Mouse (Mus musculus) E14TG2a.4 (cell line): ENCODE data around the gene Kcnj12.

Experiments
- CTCF ChIP-seq: conservative IDR thresholded peaks from 2 replicates; pipeline ENCODE4 v1.5.1; 2014; ENCODE audit warnings: low read length
- NANOG ChIP-seq: IDR thresholded peaks from 2 replicates; pipeline ENCODE4 v1.6.1; 2014; ENCODE audit warnings: borderline replicate concordance, low read length, mixed read lengths

DNA sequence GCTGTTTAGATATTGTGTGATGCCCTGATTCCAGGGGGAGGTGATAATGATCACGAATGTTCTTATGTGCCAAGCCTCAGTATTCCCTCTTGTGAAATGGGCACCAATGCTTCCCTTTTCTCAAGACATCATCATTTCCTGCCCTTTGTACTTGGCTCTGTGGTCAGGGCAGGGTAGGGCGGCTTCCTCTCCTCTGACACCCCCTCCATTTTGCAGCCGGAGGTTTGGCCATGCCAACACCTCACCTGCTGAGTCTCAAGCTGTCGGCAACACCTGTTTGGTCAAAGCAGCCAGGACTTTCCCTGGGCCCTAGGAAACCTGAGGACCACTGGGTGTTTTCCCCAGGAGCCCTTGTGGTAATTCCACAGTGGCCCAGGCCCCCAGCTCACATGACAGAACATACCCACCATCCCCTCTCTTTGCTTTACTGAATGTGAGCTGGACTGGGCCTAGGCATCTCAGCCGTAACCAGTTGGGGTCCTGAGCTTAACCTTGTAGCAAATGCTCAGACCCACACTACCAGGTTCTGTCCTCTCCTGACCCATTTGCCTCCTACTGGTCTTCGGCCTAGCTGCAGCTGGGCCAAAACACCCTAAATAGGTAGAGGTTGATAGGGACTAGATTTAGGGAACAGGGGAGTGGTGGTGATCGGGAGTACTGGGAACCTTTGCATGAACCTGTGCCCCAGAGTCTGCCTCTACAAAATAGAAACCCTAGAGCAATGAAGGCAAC is 7.7 kb downstream of the Kcnj12 start:
- TF ChIP-seq CTCF, result no peak
- TF ChIP-seq NANOG, result no peak
